Mouse (Mus musculus) lung, postnatal 0 days (tissue): ENCODE results near the gene Gstm6. TPM values are rescaled to one million over a fixed set of nuclear protein-coding genes. Genes with fewer than 3 reads are reported as not detected.
"Not testable (repeated sequence)": the region's sequence is repeated elsewhere in the genome, so short reads cannot be mapped to it uniquely, and the experiment has no call there.

Experiments used
- ATAC-seq: fragments of 200-750 bp; cut with Nextera tagmentation; 2 replicates; pipeline ENCODE4 v1.8.0; 2017; ENCODE audit warnings: moderate library complexity
- DNase-seq: peaks from one replicate; pipeline ENCODE4 v3.0.0-alpha.2; 2016; ENCODE audit warnings: low spot score
- H3K27ac ChIP-seq: fragments of 300-500 bp; sonication (generic); 2 replicates; pipeline ENCODE4 v1.5.1; 2014; ENCODE audit warnings: antibody characterized with exemption, mild to moderate bottlenecking, low read length, mixed read lengths
- H3K27me3 ChIP-seq: fragments of 300-500 bp; sonication (generic); replicated peaks from 2 replicates; pipeline ENCODE4 v1.6.1; 2014; ENCODE audit warnings: low read length, mixed read lengths; ENCODE audit not compliant: insufficient read depth
- H3K36me3 ChIP-seq: fragments of 300-500 bp; sonication (generic); 2 replicates; pipeline ENCODE4 v1.6.1; 2014; ENCODE audit warnings: low read length, mixed read lengths; ENCODE audit not compliant: insufficient read depth
- H3K4me1 ChIP-seq: fragments of 300-500 bp; sonication (generic); 2 replicates; pipeline ENCODE4 v1.6.1; 2014; ENCODE audit warnings: antibody characterized with exemption, low read depth, low read length, mixed read lengths; ENCODE audit not compliant: insufficient read depth
- H3K4me2 ChIP-seq: fragments of 300-500 bp; sonication (generic); replicated peaks from 2 replicates; pipeline ENCODE4 v1.6.1; 2014; ENCODE audit warnings: low read depth, mild to moderate bottlenecking, low read length, moderate library complexity, mixed read lengths
- H3K4me3 ChIP-seq: fragments of 300-500 bp; sonication (generic); 2 replicates; pipeline ENCODE4 v1.5.1; 2014; ENCODE audit warnings: low read depth, low read length
- H3K9ac ChIP-seq: fragments of 300-500 bp; sonication (generic); replicated peaks from 2 replicates; pipeline ENCODE4 v1.6.1; 2014; ENCODE audit warnings: low read depth, mild to moderate bottlenecking
- H3K9me3 ChIP-seq: fragments of 300-500 bp; sonication (generic); 2 replicates; pipeline ENCODE4 v1.6.1; 2016; ENCODE audit warnings: low read length, mixed read lengths
- CTCF ChIP-seq: IDR thresholded peaks from 2 replicates; pipeline ENCODE4 v1.5.1; 2016; ENCODE audit warnings: antibody characterized with exemption, mild to moderate bottlenecking
- EP300 ChIP-seq: IDR thresholded peaks from 2 replicates; pipeline ENCODE4 v1.6.1; 2016; ENCODE audit warnings: antibody characterized with exemption, mild to moderate bottlenecking, control low read depth
- WGBS: fragments of 180-500 bp; shearing (Covaris S2); extraction: QIAGEN DNeasy Blood & Tissue Kit; methylation state at CpG from one replicate; pipeline ENCODE4 v1.1.7; 2014; 5-methylcytosine and 5-hydroxymethylcytosine counted together
- polyA plus RNA-seq: library from polyadenylated mRNA; unstranded; fragments of >200 nt; fragmentation: Nextera tagmentation; extraction: Ambion mirVana; gene quantifications from 2 replicates; pipeline ENCODE4 v1.2.1, GENCODE M21; 2015

Gstm6 gene
- polyA plus RNA-seq, 1 experiment from 2014 or later = 3.6 TPM

- WGBS = 75% methylated on average over 15 of the region's 15 CpGs
- Histone ChIP-seq H3K36me3 (no peaks in the 10 kb centered on the region), H3K27me3 (no peaks in the 10 kb centered on the region), H3K9ac (no peak overlapping the region), H3K4me1 (no peaks in the 10 kb centered on the region), H3K9me3 (no peaks in the 10 kb centered on the region), H3K4me3 (no peak overlapping the region), H3K4me2 (no peak overlapping the region), H3K27ac (no peak overlapping the region)
- ATAC-seq = no peak
- no peak for DNase-seq
- TF ChIP-seq EP300 (no peak), CTCF (no peak)
These were observed 26.9 kb downstream of the Gstm6 start for GRCm38 (mm10) chr3:107916674-107917073.

- H3K36me3 ChIP-seq = no peaks in the 10 kb centered on the region
- H3K4me3 ChIP-seq = no peak overlapping the region
- no peak for TF ChIP-seq CTCF
- TF ChIP-seq EP300 = no peak
- H3K4me1 ChIP-seq = no peaks in the 10 kb centered on the region
- no peaks in the 10 kb centered on the region for H3K9me3 ChIP-seq
- no peak overlapping the region for H3K9ac ChIP-seq
- DNase-seq (no peak), ATAC-seq (no peak)
- no peaks in the 10 kb centered on the region for H3K27me3 ChIP-seq
- 64% methylated on average over 6 of the region's 6 CpGs for WGBS
- no peak overlapping the region for H3K4me2 ChIP-seq
- no peak overlapping the region for H3K27ac ChIP-seq
These were observed 37.6 kb downstream of the Gstm6 start for GRCm38 (mm10) chr3:107905942-107906341.

- TF ChIP-seq EP300 (no peak), CTCF (no peak)
These were observed 42.4 kb downstream of the Gstm6 start for GRCm38 (mm10) chr3:107900955-107901673.

GRCm38 (mm10) chr3:107898691-107899090 lies 44.9 kb downstream of the Gstm6 start:
- H3K4me2 ChIP-seq = no peak overlapping the region
- TF ChIP-seq EP300 (no peak), CTCF (no peak)
- H3K36me3 ChIP-seq = no peaks in the 10 kb centered on the region
- no peak overlapping the region for H3K9ac ChIP-seq
- no peak for DNase-seq
- 91% methylated on average over 13 of the region's 13 CpGs for WGBS
- H3K9me3 ChIP-seq = no peaks in the 10 kb centered on the region
- no peak overlapping the region for H3K4me3 ChIP-seq
- H3K27me3 ChIP-seq = no peaks in the 10 kb centered on the region
- ATAC-seq = no peak
- no peak overlapping the region for H3K27ac ChIP-seq
- H3K4me1 ChIP-seq = peaks cover 2% of the 10 kb centered on the region; the same call in 1 of the 2 replicates

More at GRCm38 (mm10) chr3:107900955-107901673, 42.4 kb downstream of the Gstm6 start:
- H3K4me1 ChIP-seq = no peaks in the 10 kb centered on the region; the same call in 1 of the 2 replicates
- DNase-seq (peak; percentile 56), ATAC-seq (no peak)
- H3K9ac ChIP-seq = no peak overlapping the region
- no peak overlapping the region for H3K4me3 ChIP-seq
- H3K36me3 ChIP-seq = no peaks in the 10 kb centered on the region
- no peaks in the 10 kb centered on the region for H3K27me3 ChIP-seq
- WGBS = 68% methylated on average over 11 of the region's 11 CpGs
- no peak overlapping the region for H3K4me2 ChIP-seq
- no peaks in the 10 kb centered on the region for H3K9me3 ChIP-seq
- H3K27ac ChIP-seq = no peak overlapping the region

GRCm38 (mm10) chr3:107895720-107896569 lies 47.6 kb downstream of the Gstm6 start, which contains the start of gene Gstm5:
TSS of gene Gstm5 (plus strand) at chr3:107895821.
- TF ChIP-seq CTCF = no peak
- no peak for TF ChIP-seq EP300
- Histone ChIP-seq H3K9ac (peak within 1 kb of the TSS; percentile 64), H3K4me2 (peak within 1 kb of the TSS; percentile 87), H3K36me3 (no peaks in the 10 kb centered on the region), H3K27me3 (no peaks in the 10 kb centered on the region), H3K4me3 (peak within 1 kb of the TSS; percentile 62), H3K27ac (peak within 1 kb of the TSS; percentile 60; the same call in 1 of the 2 replicates), H3K9me3 (no peaks in the 10 kb centered on the region), H3K4me1 (peaks cover 2% of the 10 kb centered on the region; the same call in 1 of the 2 replicates)
- DNase-seq (peak; percentile 92), ATAC-seq (peak; percentile 98)
- WGBS = 10% methylated on average over 40 of the region's 40 CpGs

GRCm38 (mm10) chr3:107895194-107895719 lies 48.3 kb downstream of the Gstm6 start:
- H3K36me3 ChIP-seq = no peaks in the 10 kb centered on the region
- no peaks in the 10 kb centered on the region for H3K9me3 ChIP-seq
- 7% methylated on average over 6 of the region's 6 CpGs for WGBS
- H3K4me1 ChIP-seq = peaks cover 2% of the 10 kb centered on the region; the same call in 1 of the 2 replicates
- H3K27me3 ChIP-seq = no peaks in the 10 kb centered on the region
- DNase-seq (no peak), ATAC-seq (0 out of 2 replicates have a peak, but pooled peaks have one; percentile 7)
- peak overlapping the region; percentile 62 for H3K4me3 ChIP-seq
- TF ChIP-seq EP300 = no peak
- TF ChIP-seq CTCF = no peak
- peak overlapping the region; percentile 64; the same call in 1 of the 2 replicates for H3K9ac ChIP-seq
- H3K27ac ChIP-seq = no peak overlapping the region
- H3K4me2 ChIP-seq = peak overlapping the region; percentile 87

- H3K4me3 ChIP-seq, H3K36me3 ChIP-seq, DNase-seq, H3K9ac ChIP-seq, ATAC-seq, H3K4me2 ChIP-seq, H3K27ac ChIP-seq, H3K27me3 ChIP-seq, H3K4me1 ChIP-seq, H3K9me3 ChIP-seq: not testable (repeated sequence)
- 84% methylated on average over 2 of the region's 2 CpGs for WGBS
These were observed 54.3 kb downstream of the Gstm6 start for GRCm38 (mm10) chr3:107889236-107889635.
